Mouse (Mus musculus) megakaryocyte, embryonic 14.5 days (primary cell): ENCODE measurements around the gene Phf23. TPM values are rescaled to one million over a fixed set of nuclear protein-coding genes. Genes with fewer than 3 reads are reported as not detected.

Source experiments
- H3K27me3 ChIP-seq: replicated peaks from 2 replicates; pipeline ENCODE3; 2012; ENCODE audit warnings: inconsistent platforms
- H3K36me3 ChIP-seq: replicated peaks from 2 replicates; pipeline ENCODE3; 2012; ENCODE audit warnings: low read length, inconsistent platforms, mixed read lengths
- H3K4me1 ChIP-seq: 2 replicates; pipeline ENCODE4 v1.6.1; 2012; ENCODE audit warnings: inconsistent platforms
- H3K4me3 ChIP-seq: replicated peaks from 2 replicates; pipeline ENCODE3; 2012; ENCODE audit warnings: moderate library complexity, mild to moderate bottlenecking, inconsistent platforms
- H3K9me3 ChIP-seq: 2 replicates; pipeline ENCODE4 v1.6.1; 2012; ENCODE audit warnings: inconsistent platforms
- FLI1 ChIP-seq: IDR thresholded peaks from 2 replicates; pipeline ENCODE4 v1.6.1; 2012; ENCODE audit warnings: low read length, inconsistent platforms, mixed read lengths
- GATA1 ChIP-seq: IDR thresholded peaks from 3 replicates; pipeline ENCODE4 v1.6.1; 2012; ENCODE audit warnings: mixed read lengths, low read length, inconsistent platforms, borderline replicate concordance
- polyA plus RNA-seq: library from polyadenylated mRNA; stranded (reverse); fragments of >175 nt; gene quantifications from 2 replicates; pipeline ENCODE4 v1.2.3, GENCODE M21; 2012; ENCODE audit warnings: low replicate concordance; ENCODE audit not compliant: insufficient read depth

Phf23 gene
- polyA plus RNA-seq, 1 experiment: 85.6 TPM

DNA sequence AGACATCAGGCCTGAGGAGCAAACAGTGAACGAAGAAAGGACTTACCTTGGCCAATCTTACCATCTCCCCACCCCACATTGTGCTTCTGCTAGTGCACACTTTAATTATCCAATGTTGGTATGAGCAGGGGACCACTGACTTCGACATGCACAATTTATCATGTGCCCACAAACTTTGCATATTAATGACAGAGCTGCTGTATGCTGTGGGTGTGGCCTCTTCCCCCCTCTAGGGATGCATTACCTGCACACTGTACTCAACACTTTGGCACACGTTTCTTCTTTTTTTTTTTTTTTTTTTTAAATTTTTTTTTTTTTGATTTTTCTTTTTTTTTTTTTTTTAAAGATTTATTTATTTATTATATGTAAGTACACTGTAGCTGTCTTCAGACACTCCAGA lies 24.8 kb upstream of the Phf23 start:
- peaks cover 16% of the 10 kb centered on the region for H3K27me3 ChIP-seq
- no peak overlapping the region for H3K4me3 ChIP-seq
- H3K36me3 ChIP-seq: peaks cover 81% of the 10 kb centered on the region
- TF ChIP-seq GATA1: no peak
- TF ChIP-seq FLI1: no peak
- H3K9me3 ChIP-seq: no peaks in the 10 kb centered on the region
- H3K4me1 ChIP-seq: peaks cover 17% of the 10 kb centered on the region

DNA sequence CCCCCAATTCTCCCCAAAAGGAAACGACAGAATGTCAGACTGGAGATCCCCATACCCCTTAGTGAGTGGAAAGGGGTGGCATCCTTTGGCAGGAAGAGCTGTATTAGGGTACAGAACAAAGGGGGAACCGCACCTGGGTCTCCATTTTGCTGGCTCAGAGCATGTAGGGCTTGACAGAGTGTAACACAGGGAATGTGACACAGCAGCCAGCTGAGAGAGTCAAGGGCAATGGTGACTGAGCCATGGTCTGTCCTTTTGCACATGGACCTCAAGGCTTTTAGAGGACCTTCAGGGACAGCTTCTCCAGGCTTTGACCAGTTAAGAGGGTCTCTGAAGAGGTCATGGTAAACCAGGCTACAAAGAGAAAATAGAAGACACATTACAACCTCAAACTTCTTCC lies 20.7 kb upstream of the Phf23 start:
- H3K36me3 ChIP-seq: peaks cover 86% of the 10 kb centered on the region
- no peaks in the 10 kb centered on the region for H3K27me3 ChIP-seq
- peaks cover 17% of the 10 kb centered on the region for H3K4me1 ChIP-seq
- no peak overlapping the region for H3K4me3 ChIP-seq
- TF ChIP-seq GATA1 (no peak), FLI1 (no peak)
- H3K9me3 ChIP-seq: no peaks in the 10 kb centered on the region

DNA sequence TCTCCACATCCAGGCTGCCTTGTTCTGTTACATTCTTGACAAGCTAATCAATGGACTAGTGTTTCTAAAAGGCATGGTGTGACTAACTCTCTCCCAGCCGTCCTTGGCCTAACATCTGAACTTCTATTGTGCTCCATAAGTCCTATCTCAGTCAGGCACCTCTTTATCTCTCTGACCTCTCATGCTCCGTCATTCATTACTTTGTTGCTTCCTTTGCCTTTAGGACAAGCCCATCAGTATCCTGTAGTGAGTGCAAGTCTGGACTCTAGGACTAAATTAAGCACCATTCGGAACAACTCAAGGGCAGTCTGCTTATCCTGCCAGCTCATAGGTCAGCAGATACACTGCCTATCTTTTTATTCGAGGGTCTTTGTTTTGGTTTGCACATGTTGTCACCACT lies 19.3 kb upstream of the Phf23 start:
- Histone ChIP-seq H3K27me3 (no peaks in the 10 kb centered on the region), H3K36me3 (peaks cover 75% of the 10 kb centered on the region), H3K9me3 (no peaks in the 10 kb centered on the region), H3K4me1 (peaks cover 17% of the 10 kb centered on the region), H3K4me3 (no peak overlapping the region)
- TF ChIP-seq FLI1 (no peak), GATA1 (no peak)

DNA sequence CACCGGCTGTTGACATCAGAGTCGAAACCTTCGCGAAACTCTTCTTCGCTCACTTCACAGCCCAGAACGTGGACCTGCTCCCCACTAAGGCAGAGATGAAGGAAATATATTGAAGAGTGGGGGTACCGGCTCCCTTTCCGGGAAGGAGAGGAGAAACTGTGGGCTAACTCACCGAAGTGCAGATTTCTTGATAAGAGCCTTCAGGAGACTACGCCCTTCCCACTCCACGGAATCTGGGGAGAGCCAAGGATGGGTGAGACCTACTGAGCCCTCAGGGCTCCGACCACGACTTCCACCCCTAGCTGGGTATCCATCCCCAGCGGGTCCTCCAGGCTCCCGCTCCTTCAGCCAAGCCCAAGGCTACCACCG lies 15.8 kb upstream of the Phf23 start:
- Histone ChIP-seq H3K4me1 (peaks cover 40% of the 10 kb centered on the region), H3K36me3 (peaks cover 59% of the 10 kb centered on the region), H3K9me3 (no peaks in the 10 kb centered on the region)

DNA sequence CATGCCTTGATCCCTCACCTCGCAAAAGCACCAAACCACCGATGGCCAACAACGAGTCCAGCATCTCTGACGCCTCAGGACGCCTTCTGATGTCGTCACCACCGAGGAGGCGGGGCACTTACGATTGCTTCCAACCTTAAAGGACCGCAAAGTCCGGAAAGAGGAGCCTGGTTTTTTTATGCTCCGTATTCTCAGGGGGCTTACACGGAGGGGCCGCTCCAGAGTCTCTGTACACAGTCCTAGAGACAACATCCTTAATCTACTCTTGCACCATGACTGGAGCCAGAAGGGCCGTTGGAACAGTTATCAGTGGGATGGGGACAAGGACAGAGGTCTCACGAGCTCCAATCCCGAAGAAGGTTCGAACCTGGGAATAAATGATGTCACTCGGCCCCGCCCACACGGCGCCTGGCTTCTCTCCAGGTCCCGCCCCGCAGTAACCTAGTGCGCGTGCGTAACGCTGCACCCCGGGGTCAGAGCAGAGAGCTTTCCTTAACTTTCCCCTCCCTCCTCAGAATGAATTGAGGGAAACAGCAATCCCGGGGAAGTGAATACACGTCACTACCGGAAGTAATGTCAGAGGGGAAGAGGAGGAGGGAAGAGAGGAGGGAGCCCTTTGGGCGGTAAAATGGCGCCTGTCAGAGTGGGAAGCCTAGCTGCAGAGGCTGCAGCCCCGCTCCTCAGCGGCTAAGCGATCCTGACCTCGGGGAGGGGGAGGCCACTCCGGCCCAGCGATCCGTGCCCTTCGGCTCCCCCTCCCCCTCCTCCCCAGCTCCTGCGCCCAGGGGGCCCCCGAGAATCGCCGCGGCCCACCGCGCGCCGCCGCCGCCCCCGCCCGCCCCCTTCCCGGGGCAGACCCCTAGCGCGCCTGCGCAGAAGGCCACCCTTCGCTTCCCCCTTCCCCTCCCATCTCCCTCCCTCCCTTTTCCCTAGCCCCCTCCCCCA lies 15.1 kb upstream of the Phf23 start:
- TF ChIP-seq GATA1 (no peak), FLI1 (peak; percentile 90; the same call in 1 of the 2 replicates)
- Histone ChIP-seq H3K4me1 (peaks cover 44% of the 10 kb centered on the region), H3K4me3 (peak overlapping the region; percentile 95), H3K9me3 (no peaks in the 10 kb centered on the region), H3K27me3 (no peaks in the 10 kb centered on the region), H3K36me3 (peaks cover 59% of the 10 kb centered on the region)

More for the DNA sequence above, 15.8 kb upstream of the Phf23 start:
- Histone ChIP-seq H3K4me3 (peak overlapping the region; percentile 95), H3K27me3 (no peaks in the 10 kb centered on the region)
- TF ChIP-seq FLI1: no peak
- no peak for TF ChIP-seq GATA1

DNA sequence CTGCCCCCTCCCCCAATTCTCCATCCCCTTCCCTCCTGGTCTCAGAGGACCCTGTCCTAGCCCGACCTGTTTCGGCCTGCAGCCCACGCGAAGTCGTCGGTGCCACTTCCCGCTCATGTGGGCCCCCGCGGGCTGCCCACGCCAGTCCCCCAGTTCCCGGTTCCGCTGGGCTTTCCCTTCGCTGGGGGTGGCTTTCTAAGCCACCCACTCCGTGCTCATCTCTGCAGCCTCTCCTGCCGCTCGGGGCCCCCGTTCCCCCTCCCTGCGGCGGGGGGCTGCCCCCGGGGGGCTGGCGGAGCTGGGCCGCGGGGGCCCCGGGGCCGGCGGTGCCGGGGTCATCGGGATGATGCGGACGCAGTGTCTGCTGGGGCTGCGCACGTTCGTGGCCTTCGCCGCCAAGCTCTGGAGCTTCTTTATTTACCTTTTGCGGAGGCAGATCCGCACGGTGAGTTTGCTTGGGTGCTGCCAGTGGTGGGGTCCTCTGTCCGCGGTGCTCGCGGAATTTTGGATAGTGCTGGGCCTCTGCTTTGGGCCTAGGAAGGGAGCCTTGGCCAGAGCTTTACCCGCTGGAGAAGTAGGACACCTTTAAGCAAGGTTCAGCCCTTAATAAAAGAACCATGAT lies 14.3 kb upstream of the Phf23 start, which contains the start of gene Ctdnep1:
Ctdnep1 (plus strand) TSS at position 16 of the 622 bp plus-strand sequence.
- Histone ChIP-seq H3K27me3 (no peaks in the 10 kb centered on the region), H3K9me3 (no peaks in the 10 kb centered on the region), H3K4me1 (peaks cover 44% of the 10 kb centered on the region), H3K36me3 (peaks cover 57% of the 10 kb centered on the region), H3K4me3 (peak within 1 kb of the TSS; percentile 95)
- TF ChIP-seq FLI1: no peak
- TF ChIP-seq GATA1: no peak

DNA sequence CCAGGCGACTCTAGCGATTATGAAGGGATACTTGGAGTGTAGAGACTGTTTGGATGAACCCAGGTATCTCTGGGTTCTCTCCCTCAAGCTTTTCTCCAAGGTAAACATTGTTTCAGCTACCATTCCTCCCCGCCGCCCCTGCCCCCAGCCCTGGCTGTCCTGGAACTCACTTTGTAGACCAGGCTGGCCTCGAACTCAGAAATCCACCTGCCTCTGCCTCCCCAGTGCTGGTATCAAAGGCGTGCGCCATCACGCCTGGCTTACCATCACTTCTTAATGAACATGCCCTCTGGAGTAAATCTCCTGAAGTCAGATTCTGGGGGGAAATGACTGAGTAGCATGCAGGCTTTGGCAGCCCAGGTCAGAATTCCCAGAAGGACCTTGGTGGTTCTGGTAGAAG lies 13.4 kb upstream of the Phf23 start, which contains the start of gene Elp5:
Elp5 (minus strand) TSS at position 293 of the 400 bp plus-strand sequence.
- Histone ChIP-seq H3K9me3 (no peaks in the 10 kb centered on the region), H3K4me3 (peak within 1 kb of the TSS; percentile 95), H3K27me3 (no peaks in the 10 kb centered on the region), H3K4me1 (peaks cover 44% of the 10 kb centered on the region), H3K36me3 (peaks cover 58% of the 10 kb centered on the region)
- TF ChIP-seq GATA1 (no peak), FLI1 (no peak)

DNA sequence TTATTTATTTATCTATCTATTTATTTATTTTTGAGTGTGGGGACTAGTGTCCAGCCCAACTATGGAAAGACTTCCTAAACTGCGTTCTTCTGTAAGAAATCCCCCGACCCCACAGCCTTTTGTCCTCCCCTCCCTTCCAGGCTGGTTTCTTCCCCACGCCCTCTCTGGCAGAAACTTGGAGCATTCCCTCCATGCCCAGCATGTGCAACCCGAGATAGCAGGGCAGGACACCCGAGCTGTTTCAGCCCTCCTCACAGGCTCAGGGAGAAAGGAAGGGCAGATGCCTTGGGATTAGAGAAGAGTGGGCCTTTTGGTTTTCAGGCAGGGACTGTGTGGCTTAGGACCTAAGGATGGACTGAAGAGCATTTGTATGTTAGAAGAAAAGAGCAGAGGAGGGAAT lies 12.7 kb upstream of the Phf23 start:
- H3K4me3 ChIP-seq: peak overlapping the region; percentile 95
- no peaks in the 10 kb centered on the region for H3K27me3 ChIP-seq
- no peak for TF ChIP-seq GATA1
- no peak for TF ChIP-seq FLI1
- peaks cover 59% of the 10 kb centered on the region for H3K36me3 ChIP-seq
- H3K9me3 ChIP-seq: no peaks in the 10 kb centered on the region
- peaks cover 45% of the 10 kb centered on the region for H3K4me1 ChIP-seq

DNA sequence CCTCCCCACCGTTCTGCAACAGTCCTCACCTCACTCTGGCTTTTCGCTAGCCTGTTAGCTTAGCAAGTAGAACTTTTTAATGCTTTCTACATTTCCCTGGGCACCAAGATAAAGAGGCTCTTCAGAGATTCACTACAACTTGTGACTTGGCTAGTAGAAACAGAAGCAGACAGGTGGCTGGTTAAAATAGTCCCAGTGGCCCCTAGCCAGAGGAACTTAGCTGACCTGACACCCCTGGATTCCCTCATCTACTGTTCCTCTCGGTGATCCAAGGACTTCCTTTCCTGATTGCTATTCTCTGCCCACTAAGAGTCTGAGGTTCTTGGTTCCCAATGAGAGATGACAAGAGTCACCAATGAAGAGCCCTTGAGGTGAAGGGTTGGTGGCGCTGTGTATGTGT lies 12.2 kb upstream of the Phf23 start:
- H3K4me1 ChIP-seq: peaks cover 49% of the 10 kb centered on the region
- TF ChIP-seq FLI1 (no peak), GATA1 (no peak)
- H3K27me3 ChIP-seq: no peaks in the 10 kb centered on the region
- peak overlapping the region; percentile 79 for H3K4me3 ChIP-seq
- H3K36me3 ChIP-seq: peaks cover 60% of the 10 kb centered on the region
- H3K9me3 ChIP-seq: no peaks in the 10 kb centered on the region

DNA sequence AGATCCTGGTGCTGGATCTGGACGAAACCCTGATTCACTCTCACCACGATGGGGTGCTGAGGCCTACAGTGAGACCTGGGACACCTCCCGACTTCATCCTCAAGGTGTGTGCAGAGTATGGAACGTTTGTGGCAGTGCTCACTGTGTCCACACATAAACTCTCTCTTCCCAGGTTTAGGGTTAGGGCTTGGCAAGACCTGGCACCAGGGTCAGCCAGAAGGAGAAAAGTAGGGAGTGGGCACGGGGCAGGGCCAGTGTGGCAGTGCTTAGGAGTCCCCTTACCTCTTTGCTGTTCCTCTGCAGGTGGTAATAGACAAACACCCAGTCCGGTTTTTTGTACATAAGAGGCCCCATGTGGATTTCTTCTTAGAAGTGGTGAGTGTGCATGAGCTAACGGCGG lies 11.1 kb upstream of the Phf23 start:
- H3K9me3 ChIP-seq: no peaks in the 10 kb centered on the region
- no peaks in the 10 kb centered on the region for H3K27me3 ChIP-seq
- peaks cover 41% of the 10 kb centered on the region for H3K4me1 ChIP-seq
- peaks cover 64% of the 10 kb centered on the region for H3K36me3 ChIP-seq
- TF ChIP-seq GATA1: no peak
- no peak for TF ChIP-seq FLI1
- H3K4me3 ChIP-seq: no peak overlapping the region

DNA sequence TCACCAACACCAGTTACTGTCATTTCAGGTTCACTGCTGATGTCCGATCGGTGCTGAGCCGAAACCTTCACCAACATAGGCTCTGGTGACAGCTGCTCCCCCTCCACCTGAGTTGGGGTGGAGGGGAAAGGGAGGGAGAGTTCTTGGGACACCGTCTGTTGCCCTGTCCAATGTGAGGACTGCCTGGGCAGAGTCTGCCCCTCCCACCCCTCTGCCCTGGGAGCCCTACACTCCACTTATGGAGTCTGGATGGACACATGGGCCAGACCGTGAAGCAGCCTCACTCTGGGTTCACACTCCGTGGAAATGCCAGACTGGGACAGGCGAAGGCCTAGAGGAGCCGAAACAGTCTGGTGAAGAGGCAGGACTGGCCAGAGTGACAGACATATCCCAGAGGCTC lies 5.6 kb upstream of the Phf23 start:
- Histone ChIP-seq H3K9me3 (no peaks in the 10 kb centered on the region), H3K4me1 (peaks cover 43% of the 10 kb centered on the region), H3K36me3 (peaks cover 77% of the 10 kb centered on the region), H3K27me3 (no peaks in the 10 kb centered on the region), H3K4me3 (peak overlapping the region; percentile 7)
- TF ChIP-seq FLI1 (no peak), GATA1 (no peak)
